ENCODE assay signal across 19 mouse cellular contexts in genomic region chr5:27664111-27664510, GRCm38 (mm10).
"Had no signal": no experiment of that assay in that cellular context is flagged by ENCODE, and none has a peak within 500 bp of the region (broad histone marks: within the 10 kb centered on the region; RNA-seq: fewer than 3 reads in every experiment).

No protein-coding gene starts in this region.

- H3K36me3 ChIP-seq: kidney, embryonic 15.5 days; lung, embryonic 15.5 days; midbrain, embryonic 12.5 days; neural tube, embryonic 12.5 days; stomach, embryonic 15.5 days had no signal

- H3K4me2 ChIP-seq: kidney, embryonic 15.5 days; lung, embryonic 15.5 days; midbrain, embryonic 12.5 days; neural tube, embryonic 12.5 days; neural tube, embryonic 15.5 days; stomach, embryonic 15.5 days had no signal

- H3K9me3 ChIP-seq: kidney, embryonic 15.5 days; lung, embryonic 15.5 days; midbrain, embryonic 12.5 days; neural tube, embryonic 12.5 days; neural tube, embryonic 15.5 days; stomach, embryonic 15.5 days had no signal

- DNase-seq: kidney, adult 11 months; kidney, adult 8-10 months; kidney, postnatal 10 days; kidney, postnatal 36 days; layer of hippocampus, postnatal 36 days; lung, adult 18-20 months; lung, postnatal 10 days; lung, postnatal 36 days; retina, postnatal 1 day; right cerebral cortex, postnatal 25 days; spleen, adult 18-20 months; thymus, postnatal 25 days had no signal

- H3K27me3 ChIP-seq: kidney, embryonic 15.5 days; lung, embryonic 15.5 days; midbrain, embryonic 12.5 days; neural tube, embryonic 12.5 days; neural tube, embryonic 15.5 days; stomach, embryonic 15.5 days had no signal

- H3K9ac ChIP-seq: kidney, embryonic 15.5 days; lung, embryonic 15.5 days; midbrain, embryonic 12.5 days; neural tube, embryonic 12.5 days; neural tube, embryonic 15.5 days; stomach, embryonic 15.5 days had no signal

- H3K27ac ChIP-seq: kidney, embryonic 15.5 days; left cerebral cortex, adult 2 months; lung, embryonic 15.5 days; midbrain, embryonic 12.5 days; neural tube, embryonic 12.5 days; neural tube, embryonic 15.5 days; stomach, embryonic 15.5 days had no signal

- H3K4me1 ChIP-seq: kidney, embryonic 15.5 days; lung, embryonic 15.5 days; midbrain, embryonic 12.5 days; neural tube, embryonic 12.5 days; neural tube, embryonic 15.5 days; stomach, embryonic 15.5 days had no signal

- H3K4me3 ChIP-seq: kidney, embryonic 15.5 days; left cerebral cortex, adult 2 months; lung, embryonic 15.5 days; midbrain, embryonic 12.5 days; neural tube, embryonic 12.5 days; neural tube, embryonic 15.5 days; stomach, embryonic 15.5 days had no signal
